Mouse (Mus musculus) spleen, postnatal 36 days (tissue): ENCODE results near the gene Lax1.
"Not testable (repeated sequence)": the region's sequence is repeated elsewhere in the genome, so short reads cannot be mapped to it uniquely, and the experiment has no call there.

Source experiments
- DNase-seq, 2 experiments: peaks; one replicate each; pipeline ENCODE4 v3.0.0; 2022; ENCODE audit warnings: low spot score in 2 of 2, mixed read lengths in 1 of 2

Gene Lax1

DNA sequence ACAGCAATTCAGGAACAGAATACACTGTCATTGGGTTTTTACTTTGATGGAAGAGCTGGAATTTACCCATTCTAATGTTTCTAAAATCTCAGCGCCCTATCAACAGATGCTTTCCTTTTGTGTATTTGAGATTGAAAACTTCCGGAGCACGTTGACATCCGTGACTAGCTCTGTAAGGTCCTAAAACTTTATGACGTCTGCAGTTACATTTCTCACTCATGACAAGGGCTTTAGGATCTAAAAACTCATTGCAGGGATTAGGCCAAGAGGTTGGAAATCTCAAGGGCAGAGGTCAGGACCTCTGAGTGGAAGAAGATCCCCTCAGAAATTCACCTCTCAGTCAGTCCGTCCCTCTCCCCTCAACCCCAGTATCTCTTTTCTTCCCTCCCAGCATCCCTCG is 1.6 kb downstream of the Lax1 start:
- DNase-seq = no peak

DNA sequence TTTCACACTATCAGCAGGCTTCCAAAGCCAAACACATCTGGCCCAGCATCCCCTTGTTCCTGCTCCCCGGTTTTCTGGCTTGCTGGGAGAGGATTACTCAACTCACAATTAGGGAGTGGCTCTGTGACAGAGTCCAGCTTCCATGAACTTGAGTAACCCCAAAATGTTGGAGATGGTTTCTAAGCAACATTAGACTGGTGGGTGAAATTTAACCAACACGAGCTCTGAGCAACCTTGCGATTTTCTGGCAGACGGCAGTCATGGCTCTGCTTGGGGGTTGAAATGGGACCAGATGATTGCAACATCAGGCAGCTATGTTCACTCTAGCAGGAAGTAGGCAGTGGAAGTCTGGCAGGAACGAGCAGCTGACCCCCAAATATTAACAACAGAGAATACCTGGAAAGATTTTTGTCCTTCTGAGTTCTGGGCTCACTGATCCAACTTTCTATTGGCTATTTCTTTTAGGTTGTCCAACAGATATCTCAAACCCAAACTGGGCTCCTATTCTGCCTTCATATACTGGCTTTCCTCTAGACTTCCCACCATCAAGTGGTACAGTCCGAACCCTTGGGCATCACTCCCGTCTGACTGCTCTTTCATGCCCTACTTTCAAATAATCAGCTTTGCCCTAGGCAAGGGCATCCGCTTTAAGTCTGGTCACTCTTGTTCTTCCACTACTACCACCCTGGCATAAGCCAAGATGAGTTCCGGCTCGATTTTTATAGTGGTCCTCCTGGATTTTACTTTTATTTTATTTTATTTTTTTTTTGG is 4.0 kb downstream of the Lax1 start:
- DNase-seq = no peak

GRCm38 (mm10) chr1:133671801-133672200 is 18.1 kb downstream of the Lax1 start:
- DNase-seq = no peak

GRCm38 (mm10) chr1:133671266-133671665 is 18.6 kb downstream of the Lax1 start:
- DNase-seq = no peak

GRCm38 (mm10) chr1:133670776-133671175 is 19.1 kb downstream of the Lax1 start:
- no peak for DNase-seq

DNA sequence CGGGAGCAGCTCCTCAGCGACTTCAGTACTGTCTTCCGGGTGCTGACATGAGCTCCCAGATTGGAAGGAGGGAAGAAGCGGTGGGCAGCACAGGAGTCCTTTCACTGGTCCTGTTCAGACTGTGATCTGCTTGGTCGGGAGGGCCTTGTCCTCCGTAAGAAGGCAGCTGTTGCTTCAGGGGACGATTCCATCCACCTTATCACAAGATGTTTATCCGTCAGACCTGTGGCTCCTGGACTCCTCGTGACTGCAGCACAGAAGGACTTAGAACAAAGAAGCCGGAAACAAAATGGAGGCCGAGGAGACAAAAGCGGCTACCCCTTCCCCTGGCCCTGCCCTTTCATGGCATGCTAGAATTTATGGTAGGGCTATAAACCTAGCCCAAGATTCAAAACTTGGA is 19.7 kb downstream of the Lax1 start:
- DNase-seq = no peak

GRCm38 (mm10) chr1:133668618-133669017 is 21.3 kb downstream of the Lax1 start:
- no peak for DNase-seq

DNA sequence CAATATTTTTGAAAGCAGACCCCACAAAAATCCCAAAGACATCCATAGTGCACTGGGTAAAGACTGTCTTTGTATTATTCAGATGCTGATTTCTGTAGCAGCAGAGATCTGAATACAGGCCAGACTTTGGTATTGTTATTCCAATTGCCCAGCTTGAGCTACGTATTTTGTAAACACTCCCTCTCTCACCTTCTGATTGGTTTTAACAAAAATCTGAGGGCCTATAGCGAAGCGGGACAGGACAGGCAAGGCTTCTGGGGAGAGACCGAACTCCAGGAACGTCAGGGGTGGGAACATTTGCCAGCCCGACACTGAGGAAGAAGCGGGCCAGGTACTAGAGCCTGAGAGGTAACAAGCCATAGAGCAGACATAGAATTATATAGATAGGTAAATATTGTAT is 22.2 kb downstream of the Lax1 start:
- DNase-seq = no peak

GRCm38 (mm10) chr1:133665713-133666112 is 24.2 kb downstream of the Lax1 start:
- DNase-seq = not testable (repeated sequence)

DNA sequence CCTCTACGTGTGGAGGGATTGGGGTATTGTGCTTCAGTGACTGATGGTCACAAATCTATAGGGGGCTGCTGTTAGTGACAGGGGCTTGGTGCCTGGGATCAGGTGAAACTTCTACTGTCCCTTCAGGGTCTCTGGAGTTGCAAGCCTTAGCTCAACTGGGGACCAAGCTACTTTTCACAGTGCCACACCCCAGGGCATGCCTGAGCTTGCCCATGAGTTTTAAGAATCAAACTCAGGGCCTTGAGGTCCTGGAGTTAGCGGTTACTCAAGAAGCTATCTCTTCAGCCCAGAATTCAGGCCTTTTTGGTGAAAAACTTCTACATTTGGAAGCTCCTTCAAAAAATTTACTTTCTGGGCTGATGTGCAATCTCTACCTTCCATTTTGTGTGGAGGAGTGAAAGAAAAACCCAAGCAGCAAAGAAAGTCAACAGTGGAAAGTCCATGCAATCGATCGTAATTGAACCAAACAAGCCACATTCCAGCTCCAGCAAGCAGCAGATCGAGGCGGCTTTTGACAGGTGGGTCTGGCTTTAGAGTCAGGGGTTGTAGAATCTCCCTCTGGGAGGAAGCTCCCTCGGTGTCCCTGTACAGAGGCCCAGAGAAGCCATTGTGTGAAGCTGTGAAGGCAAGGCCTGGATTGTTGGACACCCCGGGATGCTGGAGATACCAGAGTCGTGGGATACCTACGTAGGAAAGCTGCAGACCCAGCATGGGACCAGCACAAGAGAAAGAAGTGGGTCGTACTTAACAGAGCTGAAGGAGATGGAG is 25.5 kb downstream of the Lax1 start:
- no peak for DNase-seq

DNA sequence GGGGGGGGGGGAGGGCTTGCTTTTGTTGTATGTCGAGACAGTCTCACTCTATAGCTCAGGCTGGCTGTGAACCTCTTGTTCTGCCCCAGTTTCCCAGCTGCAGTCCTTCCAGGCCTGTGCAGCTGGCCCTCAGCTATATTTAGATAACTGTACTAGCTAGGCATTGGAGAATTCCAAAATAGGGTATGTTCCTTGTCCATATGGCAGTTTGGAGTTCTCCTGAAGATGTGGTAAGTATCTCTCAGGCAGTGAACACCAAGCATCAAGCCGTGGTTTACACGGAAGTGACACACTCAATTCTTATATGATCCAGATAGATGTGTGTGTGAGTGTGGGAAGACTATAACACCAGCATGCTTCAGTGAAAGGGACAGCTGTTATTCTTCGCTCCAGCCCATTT is 26.5 kb downstream of the Lax1 start:
- DNase-seq = no peak

GRCm38 (mm10) chr1:133662941-133663340 is 27.0 kb downstream of the Lax1 start:
- no peak for DNase-seq

DNA sequence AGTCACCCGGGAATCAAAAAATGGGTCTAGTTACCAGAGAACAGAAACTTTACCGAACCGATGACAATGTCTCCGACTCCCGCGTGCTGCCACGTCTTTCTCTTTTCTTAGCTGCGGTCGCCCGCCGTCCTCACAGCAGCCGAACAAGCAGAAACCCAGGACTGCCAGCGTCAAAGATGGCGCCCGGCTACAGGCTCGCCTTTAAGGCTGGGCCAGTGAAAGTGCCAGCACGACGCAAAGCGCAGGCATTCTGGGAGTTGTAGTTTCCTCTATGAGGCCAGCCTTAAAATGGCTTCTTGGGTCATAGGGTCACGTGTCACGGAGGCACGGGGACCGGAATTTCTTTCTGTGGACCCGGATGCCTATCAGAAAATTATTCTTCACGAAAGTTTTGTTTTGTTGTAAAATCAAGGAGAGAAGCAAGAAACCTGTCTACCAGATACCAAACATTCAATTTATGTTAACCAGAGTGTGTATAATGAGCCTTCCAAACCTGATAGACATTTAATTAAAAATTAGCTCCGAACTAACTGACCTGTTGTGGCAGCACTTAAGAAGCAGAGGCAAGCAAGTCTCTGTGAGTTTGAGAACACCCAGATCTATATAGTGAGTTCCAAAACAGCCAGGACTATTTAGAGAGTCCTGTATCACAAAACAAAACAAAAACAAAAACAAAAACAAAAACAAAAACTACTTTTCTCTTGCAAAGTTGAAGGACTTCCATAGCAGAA is 28.5 kb downstream of the Lax1 start, which contains the start of gene Gm38394:
Gm38394 (minus strand) TSS at position 116 of the 731 bp plus-strand sequence.
- DNase-seq = peak; percentile 94

DNA sequence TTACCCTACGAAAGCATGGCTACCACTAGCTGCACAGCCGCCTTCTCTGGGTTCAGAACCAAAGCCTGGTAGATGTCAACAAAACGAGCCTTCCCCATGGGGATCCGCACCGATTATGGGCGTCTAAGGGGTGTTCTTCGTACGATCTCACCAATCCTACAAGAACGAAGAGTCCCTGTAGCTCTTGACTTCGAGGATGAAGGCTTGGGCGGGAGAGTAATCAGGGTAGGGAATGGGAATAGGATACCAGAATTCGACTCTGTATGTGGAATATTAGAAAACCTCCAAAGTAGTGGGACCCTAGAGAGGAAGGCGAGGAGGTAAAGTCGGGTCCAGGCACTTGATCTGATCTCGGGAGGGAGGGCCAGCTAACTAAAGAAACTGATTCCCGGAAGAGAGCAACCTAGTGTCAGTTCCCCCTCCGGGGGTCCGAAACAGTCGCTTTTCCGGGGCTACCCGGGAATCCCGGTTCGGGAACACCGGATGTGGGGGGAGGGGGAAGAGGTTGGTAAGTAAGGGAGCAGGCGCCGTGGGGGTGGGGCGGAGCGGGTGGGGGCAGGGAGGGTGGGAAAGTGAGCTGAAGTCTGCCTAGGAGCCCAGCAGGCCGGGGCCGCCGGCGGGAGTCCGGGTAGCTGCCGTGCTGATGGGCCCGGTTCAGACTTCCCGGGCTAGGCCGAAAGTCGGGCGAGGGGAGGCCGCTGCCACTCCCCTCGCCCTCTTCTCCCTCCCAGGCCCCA is 29.3 kb downstream of the Lax1 start, which contains the start of gene Zbed6:
Zbed6 (minus strand) TSS at position 420 of the 737 bp plus-strand sequence.
- peak in 1 of 2 experiments; percentile 57 for DNase-seq

GRCm38 (mm10) chr1:133658878-133659277 is 31.0 kb downstream of the Lax1 start:
- DNase-seq = no peak

- DNase-seq = no peak
Observed at GRCm38 (mm10) chr1:133656811-133657210, 33.1 kb downstream of the Lax1 start.

- no peak for DNase-seq
Observed at GRCm38 (mm10) chr1:133653033-133653432, 36.9 kb downstream of the Lax1 start.

- DNase-seq = no peak
Observed at GRCm38 (mm10) chr1:133650288-133651055, 39.4 kb downstream of the Lax1 start.

GRCm38 (mm10) chr1:133645652-133646051 is 44.3 kb downstream of the Lax1 start:
- no peak for DNase-seq

- DNase-seq = no peak
Observed at GRCm38 (mm10) chr1:133641163-133641562, 48.7 kb downstream of the Lax1 start.

DNA sequence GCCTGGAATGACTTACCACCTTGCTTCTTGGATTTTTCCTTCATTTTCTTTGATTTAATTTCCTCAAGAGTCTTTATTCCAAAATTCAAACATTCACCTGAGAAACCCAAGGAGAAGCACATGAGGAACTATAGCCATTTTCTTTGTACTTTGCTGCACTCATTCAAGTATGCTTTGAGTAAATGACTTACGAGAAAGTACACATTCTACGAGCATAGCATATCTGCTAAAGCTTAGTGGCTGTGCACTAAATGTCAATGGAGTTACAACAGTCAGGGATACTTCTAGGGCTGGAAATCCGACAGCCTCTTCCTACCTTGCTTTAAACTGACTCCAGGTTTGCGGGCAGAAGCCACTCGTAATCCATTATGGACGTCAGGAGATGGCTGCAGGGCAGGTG is 51.4 kb downstream of the Lax1 start:
- DNase-seq = no peak
